Mouse (Mus musculus): ENCODE results near the gene Fbxo27. TPM values are rescaled to one million over a fixed set of nuclear protein-coding genes. Genes with fewer than 3 reads are reported as not detected.
A peak's percentile ranks its signal among the peaks of the same experiment; 100 is the strongest.

The Fbxo27 gene
- polyA plus RNA-seq, 2 experiments, result 0.15 to 0.55 TPM

DNA sequence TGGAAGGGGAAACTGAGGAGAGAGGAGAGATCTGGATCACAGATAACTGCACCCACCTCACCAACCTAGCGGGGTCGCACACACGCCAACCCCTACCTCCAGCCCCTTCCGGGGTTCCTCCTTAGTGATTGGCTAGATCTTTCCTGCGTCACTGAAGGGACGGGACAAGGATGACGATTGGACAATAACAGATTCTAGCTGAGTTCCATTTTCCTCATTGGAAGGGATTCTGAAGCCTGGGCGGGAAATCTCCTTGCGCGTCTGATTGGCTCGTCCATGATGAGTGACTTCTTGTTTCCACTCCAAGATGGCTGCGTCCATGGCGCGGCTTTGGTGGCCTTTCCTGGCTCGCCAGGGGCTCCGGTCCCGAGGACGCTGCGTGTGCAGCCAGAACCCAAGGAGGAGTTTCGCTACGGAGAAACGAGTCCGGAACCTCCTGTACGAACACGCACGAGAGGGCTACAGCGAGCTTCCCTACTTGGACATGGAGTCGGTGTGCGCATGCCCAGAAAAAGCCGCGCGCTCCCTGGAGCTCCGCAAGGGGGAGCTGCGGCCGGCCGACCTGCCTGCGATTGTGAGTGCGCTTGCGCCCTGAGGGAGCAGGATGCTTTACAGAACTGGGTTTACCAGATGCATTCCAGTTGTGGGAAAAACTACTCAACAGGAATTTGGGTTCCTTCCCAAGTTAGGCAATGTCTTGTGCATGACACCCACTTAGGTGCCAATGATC lies 49.2 kb downstream of the Fbxo27 start, which contains the start of the genes Mrps12 and Sars2:
Gene Mrps12, minus strand, starts transcription at position 112 of the 730 bp plus-strand sequence.
Gene Sars2, plus strand, starts transcription at position 284 of the 730 bp plus-strand sequence.
- Histone ChIP-seq H3K9me3 (ENCODE audit: control insufficient read depth, low read length) (no peaks in the 10 kb centered on the region), H3K4me3 (ENCODE audit: insufficient read depth in 1 of 2, low read depth in 2 of 2, low read length in 2 of 2) (peak within 1 kb of the TSS; percentile 77 to 88), H3K27ac (peak within 1 kb of the TSS; percentile 63), H3K27me3 (ENCODE audit: control insufficient read depth, insufficient read depth, low read length) (no peaks in the 10 kb centered on the region), H3K4me2 (ENCODE audit: low read depth) (peak within 1 kb of the TSS; percentile 93), H3K9ac (replicated peaks) (peak within 1 kb of the TSS; percentile 94), H3K4me1 (replicated peaks; ENCODE audit: control insufficient read depth in 2 of 2, insufficient read depth in 2 of 2, low read length in 1 of 2) (peaks cover 6 to 13% of the 10 kb centered on the region in 2 experiments), H3K36me3 (replicated peaks; ENCODE audit: control insufficient read depth, insufficient read depth, low read depth) (peaks cover 3% of the 10 kb centered on the region)
- WGBS (ENCODE audit: insufficient replicate concordance), result under 1% methylated on average over 39 of the region's 39 CpGs
- peak; percentile 94 for ATAC-seq (ENCODE audit: insufficient read depth)
- peak; percentile 97 to 99 (median 98) for DNase-seq (ENCODE audit: low read depth in 3 of 3, low spot score in 3 of 3)
- no peak for TF ChIP-seq EP300 (IDR thresholded peaks at IDR 0.05; ENCODE audit: low read depth)
- TF ChIP-seq CTCF (IDR thresholded peaks at IDR 0.05; ENCODE audit: low read depth), result peak; percentile 99

Other genes with a start within 250 kb of the Fbxo27 start
- 0.41 and 0.58 TPM in 2 replicates for gene Lrfn1, start 240.9 kb upstream of the Fbxo27 start, polyA plus RNA-seq (2012; rRNA removed)
- gene Lrfn1, start 240.9 kb upstream of the Fbxo27 start, polyA plus RNA-seq (2014; fragmentation: Nextera tagmentation; extraction: Ambion mirVana), result 0.15 TPM in 1 of 2 replicates, not detected in the other
- not detected in 2 replicates for gene Ifnl2, start 182.4 kb upstream of the Fbxo27 start, polyA plus RNA-seq (2012; rRNA removed)
- not detected in 2 replicates for gene Ifnl2, start 182.4 kb upstream of the Fbxo27 start, polyA plus RNA-seq (2014; fragmentation: Nextera tagmentation; extraction: Ambion mirVana)
- not detected in 2 replicates for gene Ifnl3, start 170.0 kb upstream of the Fbxo27 start, polyA plus RNA-seq (2012; rRNA removed)
- not detected in 2 replicates for gene Ifnl3, start 170.0 kb upstream of the Fbxo27 start, polyA plus RNA-seq (2014; fragmentation: Nextera tagmentation; extraction: Ambion mirVana)
- gene Sycn, start 152.0 kb upstream of the Fbxo27 start, polyA plus RNA-seq (2012; rRNA removed), result not detected in 2 replicates
- not detected in 2 replicates for gene Sycn, start 152.0 kb upstream of the Fbxo27 start, polyA plus RNA-seq (2014; fragmentation: Nextera tagmentation; extraction: Ambion mirVana)
- gene Nccrp1, start 145.6 kb upstream of the Fbxo27 start, polyA plus RNA-seq (2012; rRNA removed), result 0.05 TPM in 1 of 2 replicates, not detected in the other
- not detected in 2 replicates for gene Nccrp1, start 145.6 kb upstream of the Fbxo27 start, polyA plus RNA-seq (2014; fragmentation: Nextera tagmentation; extraction: Ambion mirVana)
- gene Samd4b, start 94.7 kb upstream of the Fbxo27 start, polyA plus RNA-seq (2012; rRNA removed), result 12.0 and 14.2 TPM in 2 replicates
- gene Samd4b, start 94.7 kb upstream of the Fbxo27 start, polyA plus RNA-seq (2014; fragmentation: Nextera tagmentation; extraction: Ambion mirVana), result 4.5 and 5.9 TPM in 2 replicates
- gene Pak4, start 94.7 kb upstream of the Fbxo27 start, polyA plus RNA-seq (2012; rRNA removed), result 11.5 and 12.3 TPM in 2 replicates
- 8.5 and 8.6 TPM in 2 replicates for gene Pak4, start 94.7 kb upstream of the Fbxo27 start, polyA plus RNA-seq (2014; fragmentation: Nextera tagmentation; extraction: Ambion mirVana)
- gene Acp7, start 61.5 kb upstream of the Fbxo27 start, polyA plus RNA-seq (2012; rRNA removed), result not detected in 2 replicates
- not detected in 2 replicates for gene Acp7, start 61.5 kb upstream of the Fbxo27 start, polyA plus RNA-seq (2014; fragmentation: Nextera tagmentation; extraction: Ambion mirVana)
- 0.68 and 0.76 TPM in 2 replicates for gene Fbxo17, start 24.0 kb downstream of the Fbxo27 start, polyA plus RNA-seq (2012; rRNA removed)
- gene Fbxo17, start 24.0 kb downstream of the Fbxo27 start, polyA plus RNA-seq (2014; fragmentation: Nextera tagmentation; extraction: Ambion mirVana), result 0.61 and 0.93 TPM in 2 replicates
- gene Mrps12, start 49.0 kb downstream of the Fbxo27 start, polyA plus RNA-seq (2012; rRNA removed), result 46.2 and 50.2 TPM in 2 replicates
- gene Mrps12, start 49.0 kb downstream of the Fbxo27 start, polyA plus RNA-seq (2014; fragmentation: Nextera tagmentation; extraction: Ambion mirVana), result 82.5 and 91.0 TPM in 2 replicates
- 11.4 and 12.7 TPM in 2 replicates for gene Sars2, start 49.1 kb downstream of the Fbxo27 start, polyA plus RNA-seq (2012; rRNA removed)
- 9.3 and 11.3 TPM in 2 replicates for gene Sars2, start 49.1 kb downstream of the Fbxo27 start, polyA plus RNA-seq (2014; fragmentation: Nextera tagmentation; extraction: Ambion mirVana)
- gene Ccer2, start 63.3 kb downstream of the Fbxo27 start, polyA plus RNA-seq (2012; rRNA removed), result not detected in 2 replicates
- gene Ccer2, start 63.3 kb downstream of the Fbxo27 start, polyA plus RNA-seq (2014; fragmentation: Nextera tagmentation; extraction: Ambion mirVana), result not detected in 2 replicates
- 18.5 and 18.7 TPM in 2 replicates for gene Sirt2, start 73.9 kb downstream of the Fbxo27 start, polyA plus RNA-seq (2012; rRNA removed)
- 21.3 and 24.2 TPM in 2 replicates for gene Sirt2, start 73.9 kb downstream of the Fbxo27 start, polyA plus RNA-seq (2014; fragmentation: Nextera tagmentation; extraction: Ambion mirVana)
- gene Nfkbib, start 74.7 kb downstream of the Fbxo27 start, polyA plus RNA-seq (2012; rRNA removed), result 15.0 and 19.7 TPM in 2 replicates
- 27.0 and 29.6 TPM in 2 replicates for gene Nfkbib, start 74.7 kb downstream of the Fbxo27 start, polyA plus RNA-seq (2014; fragmentation: Nextera tagmentation; extraction: Ambion mirVana)
- gene Rinl, start 96.1 kb downstream of the Fbxo27 start, polyA plus RNA-seq (2012; rRNA removed), result 4.3 and 4.7 TPM in 2 replicates
- gene Rinl, start 96.1 kb downstream of the Fbxo27 start, polyA plus RNA-seq (2014; fragmentation: Nextera tagmentation; extraction: Ambion mirVana), result 4.0 and 4.8 TPM in 2 replicates
- 110 and 138 TPM in 2 replicates for gene Hnrnpl, start 115.7 kb downstream of the Fbxo27 start, polyA plus RNA-seq (2012; rRNA removed)
- 83.1 and 91.3 TPM in 2 replicates for gene Hnrnpl, start 115.7 kb downstream of the Fbxo27 start, polyA plus RNA-seq (2014; fragmentation: Nextera tagmentation; extraction: Ambion mirVana)
- 62.4 and 62.7 TPM in 2 replicates for gene Ech1, start 132.4 kb downstream of the Fbxo27 start, polyA plus RNA-seq (2012; rRNA removed)
- 92.5 and 97.4 TPM in 2 replicates for gene Ech1, start 132.4 kb downstream of the Fbxo27 start, polyA plus RNA-seq (2014; fragmentation: Nextera tagmentation; extraction: Ambion mirVana)
- 2.3 and 3.3 TPM in 2 replicates for gene Lgals4, start 141.0 kb downstream of the Fbxo27 start, polyA plus RNA-seq (2012; rRNA removed)
- gene Lgals4, start 141.0 kb downstream of the Fbxo27 start, polyA plus RNA-seq (2014; fragmentation: Nextera tagmentation; extraction: Ambion mirVana), result 0.98 and 1.1 TPM in 2 replicates
- gene Lgals7, start 171.0 kb downstream of the Fbxo27 start, polyA plus RNA-seq (2012; rRNA removed), result 0.09 and 0.42 TPM in 2 replicates
- gene Lgals7, start 171.0 kb downstream of the Fbxo27 start, polyA plus RNA-seq (2014; fragmentation: Nextera tagmentation; extraction: Ambion mirVana), result 0.40 TPM in 1 of 2 replicates, not detected in the other
- 0.01 and 0.02 TPM in 2 replicates for gene Capn12, start 188.6 kb downstream of the Fbxo27 start, polyA plus RNA-seq (2012; rRNA removed)
- gene Capn12, start 188.6 kb downstream of the Fbxo27 start, polyA plus RNA-seq (2014; fragmentation: Nextera tagmentation; extraction: Ambion mirVana), result 0.15 and 0.19 TPM in 2 replicates

Measured in liver, embryonic 14.5 days (tissue).